Mouse (Mus musculus) CH12.LX (cell line): ENCODE measurements around the gene Celf2.

Source experiments
- CTCF ChIP-seq, 2 experiments: IDR thresholded peaks in 1 of 2; conservative IDR thresholded peaks in 1 of 2; 2 replicates each; pipeline ENCODE4 v1.5.1; 2011 to 2012; ENCODE audit warnings: low read depth in 2 of 2, low read length in 2 of 2, improper control_type of control experiment in 1 of 2, inconsistent platforms in 1 of 2, mild to moderate bottlenecking in 1 of 2, moderate library complexity in 1 of 2
- GABPA ChIP-seq: IDR thresholded peaks from 2 replicates; pipeline ENCODE4 v1.6.1; 2012; ENCODE audit warnings: low read depth, low read length, improper control_type of control experiment, inconsistent platforms; ENCODE audit not compliant: insufficient replicate concordance
- HCFC1 ChIP-seq: IDR thresholded peaks from 2 replicates; pipeline ENCODE4 v1.6.1; 2012; ENCODE audit warnings: low read depth, mild to moderate bottlenecking, inconsistent platforms, low read length, improper control_type of control experiment
- MAFK ChIP-seq: IDR thresholded peaks from 2 replicates; pipeline ENCODE4 v1.6.1; 2011; ENCODE audit warnings: low read length, improper control_type of control experiment; ENCODE audit not compliant: insufficient replicate concordance
- MAX ChIP-seq: IDR thresholded peaks from 2 replicates; pipeline ENCODE4 v1.6.1; 2011; ENCODE audit warnings: low read length, improper control_type of control experiment
- POLR2A ChIP-seq: IDR thresholded peaks from 2 replicates; pipeline ENCODE4 v1.6.1; 2011; ENCODE audit warnings: low read depth, mild to moderate bottlenecking, improper control_type of control experiment, low read length
- RAD21 ChIP-seq: IDR thresholded peaks from 2 replicates; pipeline ENCODE4 v1.6.1; 2011; ENCODE audit warnings: low read depth, mild to moderate bottlenecking, low read length, improper control_type of control experiment, moderate library complexity
- SIN3A ChIP-seq: IDR thresholded peaks from 2 replicates; pipeline ENCODE4 v1.6.1; 2012; ENCODE audit warnings: low read length, improper control_type of control experiment, inconsistent platforms
- TCF12 ChIP-seq: IDR thresholded peaks from 2 replicates; pipeline ENCODE4 v1.6.1; 2014; ENCODE audit warnings: low read depth, mild to moderate bottlenecking, inconsistent platforms, low read length, improper control_type of control experiment
- ZC3H11A ChIP-seq: IDR thresholded peaks from 2 replicates; pipeline ENCODE4 v1.6.1; 2012; ENCODE audit warnings: low read depth, mild to moderate bottlenecking, inconsistent platforms, low read length, improper control_type of control experiment
- ZNF384 ChIP-seq: IDR thresholded peaks from 2 replicates; pipeline ENCODE4 v1.6.1; 2012; ENCODE audit warnings: low read depth, low read length, improper control_type of control experiment, inconsistent platforms

DNA sequence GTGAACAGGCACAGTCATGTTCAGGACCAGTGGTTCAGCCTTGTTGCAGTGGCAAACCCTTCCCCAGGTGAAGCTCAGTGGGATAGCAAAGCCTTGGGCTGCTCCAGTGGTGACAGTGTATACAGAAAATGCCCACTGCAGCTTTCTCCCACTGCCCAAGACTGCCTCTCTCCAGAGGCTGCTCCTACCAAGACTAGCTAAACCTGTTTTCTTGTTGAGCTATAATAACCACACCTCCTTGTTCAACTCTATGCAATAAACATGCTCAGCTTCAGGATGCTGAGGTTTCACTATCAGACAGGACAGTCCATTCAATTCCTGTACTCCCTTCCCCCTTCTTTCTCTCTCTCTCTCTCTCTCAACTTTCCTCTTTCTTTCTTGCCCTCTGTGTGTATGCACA lies 15.9 kb downstream of the Celf2 start:
- no peak for TF ChIP-seq POLR2A
- no peak for TF ChIP-seq RAD21
- TF ChIP-seq TCF12: no peak
- TF ChIP-seq ZNF384: no peak
- no peak for TF ChIP-seq MAX
- TF ChIP-seq SIN3A: no peak
- TF ChIP-seq CTCF (conservative IDR thresholded peaks at IDR 0.05 in 1 of 2, IDR thresholded peaks at IDR 0.05 in 1 of 2; ENCODE audit: low read depth in 2 of 2, low read length in 2 of 2): no peak
- no peak for TF ChIP-seq MAFK
- no peak for TF ChIP-seq GABPA
- no peak for TF ChIP-seq ZC3H11A
- no peak for TF ChIP-seq HCFC1
